Mouse (Mus musculus): ENCODE measurements around the gene Ccnd1.

DNA sequence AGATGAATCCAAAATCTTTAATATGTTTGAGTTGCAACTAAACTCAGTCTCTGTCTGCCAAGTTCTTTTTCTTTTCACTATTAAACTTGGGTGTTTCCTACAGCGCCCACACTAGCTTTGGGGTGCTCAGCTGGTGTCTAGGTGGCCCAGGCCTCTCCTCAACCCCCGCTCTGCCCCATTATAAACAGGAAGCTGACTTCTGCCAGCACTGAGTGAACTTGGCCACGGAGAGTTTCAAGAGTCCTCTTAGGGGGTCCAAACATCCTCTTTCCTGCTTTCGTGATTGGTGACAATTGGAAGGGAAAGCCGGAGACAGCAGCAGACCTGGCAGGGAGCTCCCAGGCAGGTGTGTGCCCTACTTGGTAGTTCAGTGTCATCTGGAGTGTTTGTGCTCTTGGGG lies 40.1 kb upstream of the Ccnd1 start:
- TF ChIP-seq CTCF (IDR thresholded peaks at IDR 0.05; ENCODE audit: extremely low read depth, insufficient read length, insufficient replicate concordance, low read depth, low read length), result no peak
- TF ChIP-seq POLR2A (IDR thresholded peaks at IDR 0.05; ENCODE audit: low read depth, low read length), result no peak

All from small intestine, adult 2 months (tissue).